Mouse (Mus musculus): ENCODE measurements around the gene Olfr1555-ps1. TPM values are rescaled to one million over a fixed set of nuclear protein-coding genes. Genes with fewer than 3 reads are reported as not detected.

Olfr1555-ps1 gene
- total RNA-seq, 1 experiment, result not detected

Other genes starting within 250 kb of the Olfr1555-ps1 start
- 15.8 and 18.5 TPM in 2 replicates for gene Osbp, start 204.2 kb downstream of the Olfr1555-ps1 start, total RNA-seq (2012; rRNA removed)
- gene Olfr1423, start 128.8 kb downstream of the Olfr1555-ps1 start, total RNA-seq (2012; rRNA removed), result 0.11 and 0.27 TPM in 2 replicates
- gene Olfr1424, start 107.4 kb downstream of the Olfr1555-ps1 start, total RNA-seq (2012; rRNA removed), result not detected in 2 replicates
- 0.21 TPM in 1 of 2 replicates, not detected in the other for gene Olfr1425, start 92.4 kb downstream of the Olfr1555-ps1 start, total RNA-seq (2012; rRNA removed)
- not detected in 2 replicates for gene Olfr1426, start 78.1 kb downstream of the Olfr1555-ps1 start, total RNA-seq (2012; rRNA removed)
- gene Olfr1427, start 66.8 kb downstream of the Olfr1555-ps1 start, total RNA-seq (2012; rRNA removed), result 0.18 TPM in 1 of 2 replicates, not detected in the other
- not detected in 2 replicates for gene Olfr1428, start 54.2 kb downstream of the Olfr1555-ps1 start, total RNA-seq (2012; rRNA removed)
- not detected in 2 replicates for gene Olfr76, start 46.9 kb downstream of the Olfr1555-ps1 start, total RNA-seq (2012; rRNA removed)
- 0.18 TPM in 1 of 2 replicates, not detected in the other for gene Olfr1431, start 30.5 kb upstream of the Olfr1555-ps1 start, total RNA-seq (2012; rRNA removed)
- gene Olfr1432, start 62.5 kb upstream of the Olfr1555-ps1 start, total RNA-seq (2012; rRNA removed), result not detected in 2 replicates
- not detected in 2 replicates for gene Olfr262, start 71.5 kb upstream of the Olfr1555-ps1 start, total RNA-seq (2012; rRNA removed)
- gene Olfr235, start 90.9 kb upstream of the Olfr1555-ps1 start, total RNA-seq (2012; rRNA removed), result not detected in 2 replicates
- gene Olfr1434, start 109.7 kb upstream of the Olfr1555-ps1 start, total RNA-seq (2012; rRNA removed), result not detected in 2 replicates
- gene Olfr1436, start 129.0 kb upstream of the Olfr1555-ps1 start, total RNA-seq (2012; rRNA removed), result not detected in 2 replicates
- not detected in 2 replicates for gene Olfr1437, start 155.0 kb upstream of the Olfr1555-ps1 start, total RNA-seq (2012; rRNA removed)
- not detected in 2 replicates for gene Olfr1438-ps1, start 165.8 kb upstream of the Olfr1555-ps1 start, total RNA-seq (2012; rRNA removed)
- not detected in 2 replicates for gene Olfr1440, start 217.2 kb upstream of the Olfr1555-ps1 start, total RNA-seq (2012; rRNA removed)
- gene Olfr1441, start 247.3 kb upstream of the Olfr1555-ps1 start, total RNA-seq (2012; rRNA removed), result 0.13 TPM in 1 of 2 replicates, not detected in the other